Mouse (Mus musculus) brown adipose tissue, adult 24 weeks (tissue): ENCODE measurements around the gene Gm47283. TPM values are rescaled to one million over a fixed set of nuclear protein-coding genes. Genes with fewer than 3 reads are reported as not detected.
"Not testable (repeated sequence)": the region's sequence is repeated elsewhere in the genome, so short reads cannot be mapped to it uniquely, and the experiment has no call there.

ENCODE experiments used
- H3K27ac ChIP-seq: fragments of 200-500 bp; replicated peaks from 2 replicates; pipeline ENCODE4 v1.5.1; 2012; ENCODE audit warnings: low read depth, mild to moderate bottlenecking, low read length
- H3K4me1 ChIP-seq: fragments of 200-500 bp; 2 replicates; pipeline ENCODE4 v1.6.1; 2012; ENCODE audit warnings: low read length, mixed read lengths; ENCODE audit not compliant: control insufficient read depth, insufficient read depth, insufficient read length
- H3K4me3 ChIP-seq: fragments of 200-500 bp; 2 replicates; pipeline ENCODE4 v1.5.1; 2012; ENCODE audit warnings: low read depth, mild to moderate bottlenecking, low read length, moderate library complexity; ENCODE audit not compliant: insufficient read depth
- polyA plus RNA-seq: library from polyadenylated mRNA; stranded (reverse); fragments of >200 nt; gene quantifications from 2 replicates; pipeline ENCODE4 v1.2.4, GENCODE M21; 2012; ENCODE audit not compliant: missing spikeins, insufficient read depth, insufficient read length

The Gm47283 gene
- not detected in 2 replicates for polyA plus RNA-seq

GRCm38 (mm10) chrY:90784438-90784837 lies at the start of gene Gm47283:
TSS of gene Gm47283 (plus strand) at chrY:90784738.
- H3K4me1 ChIP-seq, H3K4me3 ChIP-seq, H3K27ac ChIP-seq: not testable (repeated sequence)

GRCm38 (mm10) chrY:90735181-90735895 lies 49.2 kb upstream of the Gm47283 start:
- H3K27ac ChIP-seq, H3K4me1 ChIP-seq, H3K4me3 ChIP-seq: not testable (repeated sequence)

- not testable (repeated sequence) for H3K27ac ChIP-seq
These were observed 48.1 kb upstream of the Gm47283 start for GRCm38 (mm10) chrY:90736217-90737000.

GRCm38 (mm10) chrY:90737606-90738430 lies 46.7 kb upstream of the Gm47283 start:
- H3K4me1 ChIP-seq: no peaks in the 10 kb centered on the region
- no peak overlapping the region for H3K27ac ChIP-seq
- no peak overlapping the region for H3K4me3 ChIP-seq

More at GRCm38 (mm10) chrY:90736217-90737000, 48.1 kb upstream of the Gm47283 start:
- H3K4me3 ChIP-seq, H3K4me1 ChIP-seq: not testable (repeated sequence)

- H3K27ac ChIP-seq: no peak overlapping the region
- H3K4me1 ChIP-seq: no peaks in the 10 kb centered on the region
These were observed 46.2 kb upstream of the Gm47283 start for GRCm38 (mm10) chrY:90738431-90738680.

GRCm38 (mm10) chrY:90738841-90739530 lies 45.6 kb upstream of the Gm47283 start:
- not testable (repeated sequence) for H3K4me1 ChIP-seq, H3K27ac ChIP-seq, H3K4me3 ChIP-seq

More at GRCm38 (mm10) chrY:90738431-90738680, 46.2 kb upstream of the Gm47283 start:
- H3K4me3 ChIP-seq: no peak overlapping the region

- H3K27ac ChIP-seq, H3K4me3 ChIP-seq, H3K4me1 ChIP-seq: not testable (repeated sequence)
These were observed 45.0 kb upstream of the Gm47283 start for GRCm38 (mm10) chrY:90739531-90740012.

- Histone ChIP-seq H3K4me1 (no peaks in the 10 kb centered on the region), H3K4me3 (no peak overlapping the region), H3K27ac (no peak overlapping the region)
These were observed 44.5 kb upstream of the Gm47283 start for GRCm38 (mm10) chrY:90740013-90740561.

- H3K27ac ChIP-seq, H3K4me1 ChIP-seq, H3K4me3 ChIP-seq: not testable (repeated sequence)
These were observed 43.5 kb upstream of the Gm47283 start for GRCm38 (mm10) chrY:90741006-90741405.

GRCm38 (mm10) chrY:90741452-90742260 lies 42.9 kb upstream of the Gm47283 start:
- not testable (repeated sequence) for H3K27ac ChIP-seq, H3K4me1 ChIP-seq, H3K4me3 ChIP-seq

GRCm38 (mm10) chrY:90742261-90743052 lies 42.1 kb upstream of the Gm47283 start:
- not testable (repeated sequence) for H3K27ac ChIP-seq, H3K4me1 ChIP-seq
- H3K4me3 ChIP-seq: peak overlapping the region; percentile 0; the same call in 1 of the 2 replicates

GRCm38 (mm10) chrY:90743053-90743810 lies 41.3 kb upstream of the Gm47283 start:
- peak overlapping the region; percentile 0; the same call in 1 of the 2 replicates for H3K4me3 ChIP-seq
- not testable (repeated sequence) for H3K4me1 ChIP-seq, H3K27ac ChIP-seq
